Mouse (Mus musculus) retina, postnatal 7 days (tissue): ENCODE measurements around the gene Gp1bb.

Experiments
- DNase-seq: peaks from one replicate; pipeline ENCODE4 v3.0.0-alpha.2; 2012; ENCODE audit warnings: low read depth, low spot score

Gene Gp1bb

DNA sequence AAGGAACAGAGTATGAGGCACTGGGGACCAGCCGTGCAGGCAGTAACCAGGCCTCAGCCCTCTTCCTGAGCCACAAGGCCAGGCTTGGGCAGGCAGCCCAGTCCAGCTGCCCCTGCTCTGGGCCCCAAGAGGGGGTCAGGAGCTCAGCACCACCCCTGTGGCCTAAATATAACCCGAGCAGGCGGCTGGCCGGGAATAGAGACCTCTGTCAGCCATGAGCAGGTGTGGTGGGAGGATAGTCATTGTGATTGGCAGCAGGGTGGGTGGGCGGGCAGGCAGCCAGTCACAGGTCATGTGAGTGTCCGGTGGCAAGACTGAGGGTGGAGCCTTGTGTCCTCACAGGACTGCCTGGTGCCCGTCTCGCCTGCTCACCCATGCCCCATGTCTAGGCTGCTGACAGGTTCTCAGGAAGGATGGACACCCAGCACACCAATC lies 17.9 kb downstream of the Gp1bb start:
- DNase-seq = no peak

- DNase-seq = no peak
Measured at GRCm38 (mm10) chr16:18601447-18601846, 20.8 kb downstream of the Gp1bb start.

GRCm38 (mm10) chr16:18598006-18598405 lies 24.2 kb downstream of the Gp1bb start:
- no peak for DNase-seq

DNA sequence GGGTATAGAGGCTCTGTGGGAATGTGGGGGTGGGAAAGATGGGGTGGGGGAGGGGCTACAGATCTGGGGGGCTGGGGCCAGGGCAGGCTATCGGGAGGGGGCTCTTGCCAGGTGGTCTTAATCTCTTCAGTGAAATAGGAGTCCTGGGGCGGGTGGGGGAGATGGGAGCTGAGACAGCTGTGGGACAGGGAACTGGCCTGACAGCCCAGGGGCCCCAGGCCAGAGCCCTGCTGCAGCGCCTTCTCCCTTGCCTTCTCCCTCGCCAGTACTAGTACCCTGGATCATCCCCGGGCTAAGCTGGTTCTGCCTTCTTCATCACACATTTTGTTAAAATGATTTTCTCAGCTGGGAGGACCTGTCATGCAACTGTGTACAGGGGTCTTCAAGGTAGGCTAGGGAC lies 25.9 kb downstream of the Gp1bb start:
- no peak for DNase-seq

DNA sequence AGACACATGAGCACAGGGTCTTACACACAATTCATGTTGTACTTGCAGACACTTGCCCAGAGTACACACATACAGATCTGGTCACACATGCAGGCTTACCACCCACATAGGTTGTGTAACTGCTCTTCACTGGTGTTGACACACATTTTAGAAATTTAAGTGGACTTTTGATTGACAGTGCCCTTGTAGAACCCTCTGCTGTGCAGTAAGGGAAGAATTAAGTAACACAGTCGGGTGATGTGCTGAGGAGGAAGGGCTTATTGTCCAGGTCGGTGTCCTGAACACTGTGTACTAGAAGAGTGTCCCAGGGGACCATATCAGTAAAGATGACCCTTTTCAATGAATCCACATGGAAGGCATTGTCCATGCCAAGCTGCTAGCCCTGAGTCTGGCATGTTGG lies 28.3 kb downstream of the Gp1bb start:
- DNase-seq = no peak

DNA sequence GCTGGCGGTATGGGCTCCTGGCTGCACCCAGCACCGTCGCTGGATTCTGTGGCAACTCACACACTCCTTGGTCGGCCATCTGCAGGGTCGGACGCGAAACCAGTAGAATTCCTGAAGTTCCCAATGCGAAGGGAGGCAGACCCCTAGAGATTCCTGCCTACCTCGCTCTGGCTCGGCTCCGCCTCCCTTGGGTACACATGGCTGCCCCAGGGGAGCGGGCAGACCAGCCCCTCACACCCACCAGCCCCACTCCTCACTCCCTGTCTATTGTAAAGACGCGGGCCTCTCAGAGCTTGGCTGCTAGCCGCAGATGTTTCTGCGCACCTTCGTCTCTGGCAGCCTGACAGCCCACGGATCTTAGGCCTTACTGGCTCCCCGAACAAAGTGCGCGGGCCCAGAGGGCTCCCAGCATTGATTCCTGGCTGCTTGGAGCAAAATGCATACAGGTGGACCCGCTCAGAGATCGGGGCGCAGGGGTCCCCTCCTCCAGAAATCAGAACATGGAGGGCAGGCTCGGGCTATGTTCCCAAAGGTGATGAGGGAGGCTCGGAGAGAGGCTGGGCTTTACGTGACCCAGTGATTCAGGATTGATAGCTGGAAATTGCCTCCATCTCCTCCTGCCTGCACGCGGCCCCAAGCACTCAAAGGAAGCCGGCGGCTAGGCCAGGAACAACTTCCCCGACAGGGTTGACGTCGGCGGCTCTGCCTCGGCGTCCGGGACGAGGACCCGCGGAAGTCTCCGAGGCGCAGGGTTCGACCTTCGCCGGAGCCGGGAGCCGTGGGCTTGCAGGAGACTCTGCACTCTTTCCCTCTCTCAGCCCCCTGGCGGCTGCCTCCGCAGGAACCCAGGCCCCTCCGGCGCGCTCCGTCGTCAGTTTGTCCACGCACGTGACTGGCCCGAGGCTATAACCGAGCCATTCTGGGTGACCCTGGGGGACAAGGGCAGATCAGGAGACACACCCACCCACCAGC lies 30.9 kb downstream of the Gp1bb start:
- DNase-seq = no peak

DNA sequence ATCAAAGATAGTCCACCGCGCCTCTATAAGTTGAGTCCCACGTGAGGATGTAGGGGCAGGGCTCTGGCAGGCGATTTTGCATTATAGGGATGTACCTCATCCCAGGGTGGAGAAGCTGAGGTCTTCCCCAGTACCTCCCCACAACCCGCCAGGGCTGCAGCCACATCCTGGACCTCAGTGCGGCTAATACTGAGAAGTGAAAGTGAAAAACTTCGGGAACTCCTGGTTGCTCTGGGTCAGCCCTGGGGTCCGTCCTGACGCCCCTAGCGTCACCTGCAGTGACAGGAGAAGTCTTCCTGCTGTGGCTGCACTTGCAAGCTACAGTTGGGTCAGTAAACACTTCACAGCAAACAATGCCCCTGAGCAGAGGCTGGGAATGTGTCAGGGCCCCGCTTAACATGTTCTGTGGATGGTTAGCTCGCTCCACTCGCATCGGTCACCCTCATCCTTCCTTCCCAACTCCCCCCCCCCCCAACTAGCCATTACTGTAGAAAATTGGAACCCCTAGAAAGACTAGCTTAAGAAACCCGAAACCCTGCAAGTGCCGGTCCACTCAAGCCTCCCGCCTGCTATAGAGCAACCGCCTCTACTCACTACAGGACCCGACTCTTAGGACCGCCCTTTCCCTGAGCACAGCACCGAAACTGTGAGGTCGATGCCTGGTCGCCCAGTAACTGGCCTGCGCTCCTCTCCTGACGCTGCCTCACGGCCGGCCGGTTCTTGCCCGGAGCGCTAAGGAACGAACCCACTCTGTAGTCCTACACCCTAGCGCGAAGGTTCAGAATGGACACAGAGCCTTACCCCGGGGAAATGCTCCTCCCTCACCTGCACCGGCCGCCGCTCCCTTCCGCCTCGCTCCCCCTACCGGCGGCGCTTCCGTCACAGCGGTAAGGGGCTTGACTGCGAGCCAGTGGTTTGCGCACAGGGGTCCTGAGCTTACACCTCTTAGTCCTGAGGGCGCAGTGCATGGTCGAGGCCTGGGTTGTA lies 32.1 kb downstream of the Gp1bb start, which contains the start of gene Tbx1:
TSS of gene Tbx1 (minus strand) at position 868 of the 987 bp plus-strand sequence.
- DNase-seq = no peak

GRCm38 (mm10) chr16:18589080-18589621 lies 33.1 kb downstream of the Gp1bb start:
- DNase-seq = no peak

GRCm38 (mm10) chr16:18588738-18589055 lies 33.5 kb downstream of the Gp1bb start:
- no peak for DNase-seq

GRCm38 (mm10) chr16:18587847-18588737 lies 34.1 kb downstream of the Gp1bb start:
- DNase-seq = no peak

DNA sequence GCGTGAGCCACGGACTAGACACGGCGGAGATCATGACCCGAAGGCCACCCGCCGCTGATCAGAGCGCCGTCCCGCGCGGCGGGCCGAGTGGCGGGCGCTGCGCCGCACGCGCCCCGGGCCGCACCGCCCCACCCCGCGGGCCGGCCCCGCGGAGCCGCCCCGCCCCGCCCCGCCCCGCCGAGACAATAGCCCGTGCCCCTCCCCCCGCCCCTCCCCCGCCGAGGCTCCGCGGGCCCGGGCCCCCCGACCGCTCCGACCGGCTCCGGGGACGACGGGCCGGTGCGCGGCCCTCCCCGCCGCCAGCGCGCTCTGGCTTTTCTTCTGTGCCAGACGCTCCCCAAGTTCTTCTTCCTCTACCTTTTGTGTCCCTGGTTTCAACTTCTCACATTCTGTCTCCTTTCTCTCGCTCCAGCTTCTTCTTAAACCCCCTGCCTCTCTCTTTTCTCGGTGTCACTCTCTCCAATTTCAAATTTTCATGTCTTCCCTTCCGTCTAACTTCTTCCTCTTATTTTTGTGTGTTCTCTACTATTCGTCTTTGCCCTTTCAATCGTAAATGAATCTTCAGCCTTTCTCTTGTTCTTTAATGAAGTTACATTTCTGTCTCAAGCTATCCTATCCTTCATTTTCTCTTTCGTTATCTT lies 35.2 kb downstream of the Gp1bb start:
- no peak for DNase-seq

DNA sequence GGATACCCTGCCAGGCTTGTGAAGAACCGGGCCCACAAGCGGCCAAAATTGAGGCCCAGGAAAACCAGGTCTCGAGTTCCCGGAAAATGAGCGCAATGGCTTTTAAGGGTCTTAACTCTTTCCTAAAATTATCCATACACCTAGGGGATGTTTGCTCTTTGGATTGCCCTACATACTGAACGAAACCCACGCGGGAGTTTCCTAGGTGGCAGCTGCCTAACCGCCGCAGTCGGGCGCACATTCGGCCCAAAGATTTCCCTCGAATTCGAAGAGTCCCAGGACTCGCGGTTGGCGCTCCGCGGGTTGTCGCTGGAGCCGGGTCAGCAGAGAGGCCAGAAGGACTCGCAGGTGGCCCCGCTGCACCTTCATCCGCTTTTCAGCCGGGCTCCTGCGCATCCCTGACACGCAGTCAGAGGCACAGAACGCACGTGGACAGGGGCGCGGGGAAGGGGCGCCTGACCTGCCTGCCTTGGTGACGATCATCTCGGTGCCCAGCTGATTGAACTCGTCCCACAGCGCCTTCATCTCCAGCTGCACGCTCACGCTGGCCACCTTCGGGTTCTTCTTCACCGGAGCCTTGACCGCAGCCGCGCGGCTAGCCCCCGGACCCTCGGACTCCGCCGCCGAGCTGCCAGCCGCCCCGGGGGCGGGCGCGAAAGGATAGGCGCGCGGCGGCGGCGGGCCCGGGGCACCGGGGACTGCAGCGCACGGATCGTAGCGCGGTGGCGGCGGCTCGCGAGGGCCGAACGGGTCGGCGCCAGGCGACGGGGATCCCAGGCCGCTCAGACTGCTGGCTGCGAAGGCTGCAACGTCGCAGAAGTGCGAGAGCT lies 35.9 kb downstream of the Gp1bb start:
- no peak for DNase-seq

DNA sequence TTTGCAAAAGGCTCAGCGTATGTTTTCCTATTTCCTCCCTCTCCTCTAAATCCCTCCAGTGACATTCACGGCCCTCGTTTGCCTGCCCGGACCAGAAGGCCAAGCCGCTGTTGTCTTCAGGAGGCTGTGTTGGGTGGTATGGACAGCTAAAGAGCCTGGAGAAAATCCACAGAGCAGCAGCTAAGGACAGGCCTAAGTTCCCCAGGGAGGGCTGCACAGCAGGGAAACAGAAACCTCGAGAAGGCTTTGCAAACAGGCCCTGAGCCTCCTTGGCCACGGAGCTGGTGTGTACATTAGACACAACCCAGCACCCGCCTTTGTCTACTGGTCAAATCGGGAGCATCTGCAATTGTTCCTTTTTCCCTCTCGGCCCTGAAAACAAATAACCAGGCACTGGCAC lies 36.5 kb downstream of the Gp1bb start:
- DNase-seq = no peak

DNA sequence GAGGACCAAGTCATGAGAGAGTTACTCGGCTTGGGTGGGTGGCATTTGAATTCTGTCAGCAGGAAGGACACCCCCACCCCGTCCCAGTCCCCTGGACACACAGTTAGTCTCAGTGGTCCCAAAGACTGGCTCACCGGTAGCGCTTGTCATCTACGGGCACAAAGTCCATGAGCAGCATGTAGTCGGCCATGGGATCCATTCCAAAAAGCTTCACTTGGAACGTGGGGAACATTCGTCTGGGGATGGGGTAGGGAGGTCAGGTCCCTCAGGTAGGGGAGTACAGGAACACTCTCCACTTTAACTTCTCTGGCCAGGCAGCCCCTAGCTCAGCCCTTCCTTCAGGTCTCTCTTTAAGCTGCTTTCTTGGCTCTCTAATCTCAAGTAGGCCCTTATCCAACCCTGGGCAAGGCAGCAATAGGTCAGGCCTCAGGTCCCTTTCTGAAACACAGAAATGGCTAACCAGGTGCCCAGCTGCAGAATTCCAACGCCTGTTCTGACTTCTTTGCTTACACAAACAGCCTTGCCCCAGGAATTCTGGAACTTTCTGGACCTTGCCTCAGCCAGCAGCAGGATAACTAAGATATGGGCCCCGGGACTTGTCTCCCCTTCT lies 37.2 kb downstream of the Gp1bb start:
- no peak for DNase-seq

- DNase-seq = no peak
Measured at GRCm38 (mm10) chr16:18583673-18584357, 38.4 kb downstream of the Gp1bb start.

DNA sequence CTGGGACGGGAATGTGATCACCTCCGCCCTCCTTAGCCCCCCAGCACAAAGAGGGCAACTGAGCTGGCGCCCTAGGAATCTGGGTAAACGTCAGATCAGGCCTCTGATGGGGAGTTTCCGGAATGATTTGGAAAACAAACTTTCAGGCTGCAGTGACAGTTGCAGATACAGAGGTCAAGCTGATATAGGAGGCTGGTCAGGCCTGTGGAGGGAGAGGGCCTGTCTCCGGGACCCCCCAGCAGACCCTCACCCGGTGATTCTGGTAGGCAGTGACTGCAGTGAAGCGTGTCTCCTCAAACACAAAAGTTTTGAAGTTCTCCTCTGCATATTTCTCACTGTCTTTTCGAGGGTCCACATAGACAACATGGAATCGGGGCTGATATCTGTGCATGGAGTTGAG lies 39.0 kb downstream of the Gp1bb start:
- no peak for DNase-seq

GRCm38 (mm10) chr16:18582426-18583148 lies 39.6 kb downstream of the Gp1bb start:
- DNase-seq = no peak
